ENCODE assay signal across 23 mouse cellular contexts in genomic region chr2:173673469-173673868, GRCm38 (mm10). TPM values are rescaled to one million over a fixed set of nuclear protein-coding genes. Genes with fewer than 3 reads are reported as not detected.
DNase-seq lines count a peak whose midpoint lies in the region; ATAC-seq lines count a peak whose summit lies in the region.
"Had no signal": no experiment of that assay in that cellular context is flagged by ENCODE, and none has a peak within 500 bp of the region (broad histone marks: within the 10 kb centered on the region; RNA-seq: fewer than 3 reads in every experiment).

No protein-coding gene starts in this region.

- no peaks in the 10 kb centered on the region for H3K27me3 ChIP-seq in intestine, embryonic 16.5 days (replicated peaks; ENCODE audit: control insufficient read depth, insufficient read depth, low read length)
- H3K27me3 ChIP-seq in intestine, embryonic 15.5 days (replicated peaks), result no peaks in the 10 kb centered on the region
- H3K27me3 ChIP-seq in liver, embryonic 13.5 days, result no peaks in the 10 kb centered on the region
- H3K27me3 ChIP-seq: embryonic facial prominence, embryonic 15.5 days; forebrain, embryonic 15.5 days; neural tube, embryonic 12.5 days had no signal

- no peak overlapping the region for H3K4me3 ChIP-seq in intestine, embryonic 16.5 days (ENCODE audit: low read length)
- no peak overlapping the region for H3K4me3 ChIP-seq in intestine, embryonic 15.5 days (replicated peaks)
- no peak overlapping the region for H3K4me3 ChIP-seq in liver, embryonic 13.5 days (replicated peaks)
- H3K4me3 ChIP-seq: embryonic facial prominence, embryonic 15.5 days; forebrain, embryonic 15.5 days; heart, adult 2 months; neural tube, embryonic 12.5 days had no signal

- peaks cover 2% of the 10 kb centered on the region; the same call in 1 of the 2 replicates for H3K4me1 ChIP-seq in intestine, embryonic 16.5 days (ENCODE audit: control insufficient read depth, insufficient read depth, low read length)
- no peaks in the 10 kb centered on the region for H3K4me1 ChIP-seq in intestine, embryonic 15.5 days (replicated peaks)
- H3K4me1 ChIP-seq in liver, embryonic 13.5 days (replicated peaks), result peaks cover 44% of the 10 kb centered on the region

- no peaks in the 10 kb centered on the region for H3K9me3 ChIP-seq in intestine, embryonic 16.5 days (ENCODE audit: control insufficient read depth, low read length)
- H3K9me3 ChIP-seq in intestine, embryonic 15.5 days, result no peaks in the 10 kb centered on the region
- H3K9me3 ChIP-seq in liver, embryonic 13.5 days (replicated peaks), result no peaks in the 10 kb centered on the region
- H3K9me3 ChIP-seq: embryonic facial prominence, embryonic 15.5 days; forebrain, embryonic 15.5 days; neural tube, embryonic 12.5 days had no signal

- no peak overlapping the region for H3K4me2 ChIP-seq in intestine, embryonic 16.5 days (ENCODE audit: low read depth, low read length)
- no peak overlapping the region for H3K4me2 ChIP-seq in intestine, embryonic 15.5 days (replicated peaks)
- H3K4me2 ChIP-seq in liver, embryonic 13.5 days, result no peak overlapping the region
- H3K4me2 ChIP-seq: embryonic facial prominence, embryonic 15.5 days; forebrain, embryonic 15.5 days; hindbrain, embryonic 14.5 days; lung, embryonic 14.5 days; neural tube, embryonic 12.5 days had no signal

- H3K9ac ChIP-seq in intestine, embryonic 16.5 days (ENCODE audit: low read depth, low read length), result no peak overlapping the region
- no peak overlapping the region for H3K9ac ChIP-seq in intestine, embryonic 15.5 days
- H3K9ac ChIP-seq in liver, embryonic 13.5 days, result no peak overlapping the region
- H3K9ac ChIP-seq: embryonic facial prominence, embryonic 15.5 days; forebrain, embryonic 15.5 days; hindbrain, embryonic 14.5 days; lung, embryonic 14.5 days; neural tube, embryonic 12.5 days had no signal

- ATAC-seq in intestine, embryonic 16.5 days, result 0 out of 2 replicates have a peak, but pooled peaks have one; percentile 21
- ATAC-seq in intestine, embryonic 15.5 days, result no peak
- ATAC-seq in liver, embryonic 13.5 days (ENCODE audit: low read depth), result peak; percentile 73

- H3K36me3 ChIP-seq in intestine, embryonic 16.5 days (ENCODE audit: control insufficient read depth, insufficient read depth, low read length), result peaks cover 3% of the 10 kb centered on the region; the same call in 1 of the 2 replicates
- H3K36me3 ChIP-seq in intestine, embryonic 15.5 days, result no peaks in the 10 kb centered on the region
- peaks cover 28% of the 10 kb centered on the region for H3K36me3 ChIP-seq in liver, embryonic 13.5 days
- H3K36me3 ChIP-seq: forebrain, embryonic 15.5 days had no signal

- DNase-seq in adrenal gland, postnatal 25 days, result peak; percentile 13
- DNase-seq in adrenal gland, adult 2 months, result no peak
- DNase-seq in liver, embryonic 13.5 days, result peak; percentile 8
- DNase-seq in right cerebral cortex, postnatal 4 days, result no peak
- no peak for DNase-seq in lung, postnatal 4 days
- DNase-seq in gastrocnemius, postnatal 10 days, result no peak
- DNase-seq: cerebellum, adult 8-10 months; heart, adult 2 months; kidney, adult 8-10 months; kidney, postnatal 4 days; lung, embryonic 14.5 days; right cerebral cortex, postnatal 25 days; thymus, adult 2 months had no signal

- no peak overlapping the region for H3K27ac ChIP-seq in intestine, embryonic 16.5 days (ENCODE audit: low read length)
- H3K27ac ChIP-seq in intestine, embryonic 15.5 days, result no peak overlapping the region
- H3K27ac ChIP-seq in liver, embryonic 13.5 days, result peak overlapping the region; percentile 30; the same call in 1 of the 2 replicates
- H3K27ac ChIP-seq: embryonic facial prominence, embryonic 15.5 days; forebrain, embryonic 15.5 days; heart, adult 2 months; hindbrain, embryonic 14.5 days; neural tube, embryonic 12.5 days had no signal

- 82% methylated on average over 1 of the region's 1 CpGs for WGBS in intestine, embryonic 16.5 days
- 71% methylated on average over 1 of the region's 1 CpGs for WGBS in intestine, embryonic 15.5 days
- WGBS in liver, embryonic 13.5 days (ENCODE audit: insufficient replicate concordance), result 74% methylated on average over 1 of the region's 1 CpGs

RNA-seq across cellular contexts. Expression of gene Rab22a, which starts 13.9 kb away (rescaled TPM):
- total RNA-seq in adrenal gland, postnatal 25 days (2021), result 27.0 and 31.9 TPM in 2 replicates
- total RNA-seq in adrenal gland, adult 2 months (2021), result 10 to 100 TPM; 30.0 to 35.0 TPM
- polyA plus RNA-seq in adrenal gland, adult 2 months (2012; rRNA removed), result 62.4 and 64.8 TPM in 2 replicates
- 31.2 and 32.4 TPM in 2 replicates for polyA plus RNA-seq in intestine, embryonic 16.5 days (2015; fragmentation: Nextera tagmentation; extraction: Ambion mirVana)
- 31.8 and 33.6 TPM in 2 replicates for polyA plus RNA-seq in intestine, embryonic 15.5 days (2015; fragmentation: Nextera tagmentation; extraction: Ambion mirVana)
- 14.5 and 18.2 TPM in 2 replicates for polyA plus RNA-seq in liver, embryonic 13.5 days (2015; fragmentation: Nextera tagmentation; extraction: Ambion mirVana)
- 10 to 100 TPM; 24.2 to 26.4 TPM for total RNA-seq in gastrocnemius, postnatal 10 days (2021)

RNA-seq across cellular contexts. Expression of gene 1700010B08Rik, which starts 45.7 kb away (rescaled TPM):
- total RNA-seq in adrenal gland, postnatal 25 days (2021), result not detected in 2 replicates
- not detected for total RNA-seq in adrenal gland, adult 2 months (2021)
- not detected in 2 replicates for polyA plus RNA-seq in adrenal gland, adult 2 months (2012; rRNA removed)
- not detected in 2 replicates for polyA plus RNA-seq in intestine, embryonic 16.5 days (2015; fragmentation: Nextera tagmentation; extraction: Ambion mirVana)
- not detected in 2 replicates for polyA plus RNA-seq in intestine, embryonic 15.5 days (2015; fragmentation: Nextera tagmentation; extraction: Ambion mirVana)
- not detected in 2 replicates for polyA plus RNA-seq in liver, embryonic 13.5 days (2015; fragmentation: Nextera tagmentation; extraction: Ambion mirVana)
- not detected for total RNA-seq in gastrocnemius, postnatal 10 days (2021)
- total RNA-seq: adrenal gland, adult 18-20 months; gastrocnemius, adult 18-20 months; heart, adult 2 months; layer of hippocampus, postnatal 14 days; left cerebral cortex, postnatal 25 days had no signal
- polyA plus RNA-seq: embryonic facial prominence, embryonic 15.5 days; forebrain, embryonic 15.5 days; hindbrain, embryonic 14.5 days; lung, embryonic 14.5 days; neural tube, embryonic 12.5 days; thymus, adult 2 months had no signal

Comparison
In these comparisons a context has a peak if more than half of its experiments do, and no peak if none do; other contexts are left out.
1. DNase-seq: peak in adrenal gland, postnatal 25 days (single experiment) and liver, embryonic 13.5 days (single experiment); none in adrenal gland, adult 2 months (single experiment), right cerebral cortex, postnatal 4 days (single experiment), lung, postnatal 4 days (0 of 2) and gastrocnemius, postnatal 10 days (single experiment).